10 mouse cellular contexts compared by ENCODE assay signal in the genomic region with DNA sequence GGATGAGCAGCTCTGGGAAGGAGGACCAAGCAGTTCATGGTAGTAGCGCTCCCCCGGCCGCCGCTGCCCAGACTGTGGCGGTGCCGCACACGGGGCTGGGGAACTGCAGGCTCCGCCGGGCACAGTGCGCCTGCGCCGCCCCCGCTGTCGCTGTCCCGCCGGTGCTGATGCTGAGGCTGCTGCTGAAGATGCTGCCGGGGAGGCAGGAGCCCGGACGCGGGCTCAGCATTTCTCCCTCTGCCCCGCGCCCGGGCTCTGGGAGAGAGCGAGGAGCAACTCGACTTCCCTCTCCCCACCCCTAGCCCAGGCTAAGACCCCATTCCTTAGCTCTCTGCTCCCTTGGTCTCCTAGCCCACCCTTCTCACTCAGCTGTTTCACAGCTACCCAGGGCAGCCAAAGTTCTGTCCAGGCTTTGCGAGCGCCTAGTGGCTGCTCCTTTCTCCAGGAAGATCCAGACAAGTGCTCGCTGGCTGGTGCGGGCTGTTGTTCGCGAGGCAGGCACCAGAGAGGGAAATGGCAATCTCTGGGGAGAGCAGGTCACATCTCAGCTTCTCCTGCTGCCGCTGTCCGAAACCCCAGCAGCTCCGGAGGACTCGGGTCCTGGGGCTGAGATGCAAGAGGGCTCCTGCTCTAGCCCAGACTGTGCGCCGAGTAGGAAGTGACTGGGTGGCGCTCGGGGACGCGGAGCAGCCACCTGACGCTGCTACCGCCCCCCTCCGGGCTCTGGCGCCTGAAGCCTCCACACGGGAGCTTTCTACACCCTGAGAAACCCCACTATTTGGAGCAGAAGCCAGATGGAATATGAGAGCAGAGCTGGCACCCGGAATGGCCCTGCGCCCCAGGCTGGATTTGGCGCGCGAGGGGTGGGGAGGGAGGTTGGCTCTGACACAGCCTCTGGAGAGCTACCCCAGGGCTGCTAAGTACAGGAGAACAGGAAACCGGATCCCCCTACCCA. TPM values are rescaled to one million over a fixed set of nuclear protein-coding genes. Genes with fewer than 3 reads are reported as not detected.
DNase-seq lines count a peak whose midpoint lies in the region; ATAC-seq and TF ChIP-seq lines count a peak whose summit lies in the region.
"Had no signal": no experiment of that assay in that cellular context is flagged by ENCODE, and none has a peak within 500 bp of the region (broad histone marks: within the 10 kb centered on the region; RNA-seq: fewer than 3 reads in every experiment).

A gene (minus strand): TSS at position 642 of the 955 bp plus-strand sequence.

- H3K4me2 ChIP-seq in stomach, postnatal 0 days (replicated peaks; ENCODE audit: low read depth): peak within 1 kb of the TSS; percentile 47

- no peak for ATAC-seq in megakaryocyte, adult 5-6 weeks (ENCODE audit: poor library complexity, severe bottlenecking)
- ATAC-seq in stomach, postnatal 0 days (ENCODE audit: low FRiP score, low TSS enrichment): no peak

- H3K4me1 ChIP-seq in megakaryocyte, embryonic 14.5 days: peaks cover 7% of the 10 kb centered on the region
- H3K4me1 ChIP-seq in stomach, postnatal 0 days (replicated peaks; ENCODE audit: control insufficient read depth, insufficient read depth): no peaks in the 10 kb centered on the region

- peaks cover 35% of the 10 kb centered on the region for H3K27me3 ChIP-seq in megakaryocyte, embryonic 14.5 days (replicated peaks)
- peaks cover 2% of the 10 kb centered on the region; the same call in 1 of the 2 replicates for H3K27me3 ChIP-seq in stomach, postnatal 0 days (ENCODE audit: control insufficient read depth, insufficient read depth, low read length)

- 0 out of 2 replicates have a peak, but pooled peaks have one; percentile 4 for TF ChIP-seq CTCF in stomach, postnatal 0 days (IDR thresholded peaks at IDR 0.05; ENCODE audit: low read depth)

- no peak within 1 kb of the TSS for H3K9ac ChIP-seq in stomach, postnatal 0 days (ENCODE audit: low read length)

- under 1% methylated on average over 43 of the region's 52 CpGs for WGBS in stomach, postnatal 0 days

- H3K4me3 ChIP-seq in megakaryocyte, embryonic 14.5 days (replicated peaks): peak within 1 kb of the TSS; percentile 53
- H3K4me3 ChIP-seq in stomach, postnatal 0 days (ENCODE audit: low read depth, low read length): peak within 1 kb of the TSS; percentile 27

- H3K9me3 ChIP-seq in megakaryocyte, embryonic 14.5 days: 0 out of 2 replicates have a peak, but pooled peaks cover 3% of the 10 kb centered on the region
- H3K9me3 ChIP-seq in stomach, postnatal 0 days (ENCODE audit: control insufficient read depth, low read length): no peaks in the 10 kb centered on the region

- peak; percentile 69 to 81 for DNase-seq in cerebellum, postnatal 10 days
- DNase-seq in frontal cortex, postnatal 10 days (ENCODE audit: low spot score in 2 of 2): peak; percentile 35 to 66
- peak; percentile 54 to 66 for DNase-seq in kidney, postnatal 4 days
- DNase-seq in mesoderm, embryonic 11.5 days (ENCODE audit: low read depth, low spot score): peak; percentile 77
- DNase-seq in stomach, postnatal 0 days (ENCODE audit: low spot score): peak; percentile 14
- DNase-seq in adrenal gland, adult 2 months: no peak

- TF ChIP-seq EP300 in stomach, postnatal 0 days (optimal IDR thresholded peaks at IDR 0.05): no peak

- no peaks in the 10 kb centered on the region for H3K36me3 ChIP-seq in megakaryocyte, embryonic 14.5 days (replicated peaks; ENCODE audit: low read length)
- no peaks in the 10 kb centered on the region for H3K36me3 ChIP-seq in stomach, postnatal 0 days (ENCODE audit: control insufficient read depth, insufficient read depth, low read length)

- H3K27ac ChIP-seq in stomach, postnatal 0 days (replicated peaks): no peak within 1 kb of the TSS

RNA-seq across cellular contexts. Expression of the gene that starts here (rescaled TPM):
- not detected in 2 replicates for polyA plus RNA-seq in megakaryocyte, embryonic 14.5 days (2012; ENCODE audit: insufficient read depth, low replicate concordance)
- not detected in 2 replicates for total RNA-seq in megakaryocyte, adult 5-6 weeks (2015)
- total RNA-seq in megakaryocyte, adult 5-6 weeks (2017): not detected in 2 replicates
- polyA plus RNA-seq in stomach, postnatal 0 days (2015; fragmentation: Nextera tagmentation; extraction: Ambion mirVana): not detected in 2 replicates
- under 1 TPM in 1 of 2 experiments, not detected in 1; 0.14 TPM for total RNA-seq in adrenal gland, adult 2 months (2021)
- polyA plus RNA-seq in adrenal gland, adult 2 months (2012; rRNA removed): 0.02 TPM in 1 of 2 replicates, not detected in the other
- total RNA-seq: common myeloid progenitor, adult 5-6 weeks had no signal
- polyA plus RNA-seq: spleen, adult 2 months had no signal

Comparison
In these comparisons a context has a peak if more than half of its experiments do, and no peak if none do; other contexts are left out.
1. Peak in DNase-seq, H3K4me3 ChIP-seq and H3K4me2 ChIP-seq in stomach, postnatal 0 days; RNA of the gene not detected or under 1 TPM.